Mouse (Mus musculus) lung, postnatal 0 days (tissue): ENCODE results near the gene Ncapd3.

Experiments
- CTCF ChIP-seq: IDR thresholded peaks from 2 replicates; pipeline ENCODE4 v1.5.1; 2016; ENCODE audit warnings: antibody characterized with exemption, mild to moderate bottlenecking
- EP300 ChIP-seq: IDR thresholded peaks from 2 replicates; pipeline ENCODE4 v1.6.1; 2016; ENCODE audit warnings: antibody characterized with exemption, mild to moderate bottlenecking, control low read depth

- TF ChIP-seq CTCF (no peak), EP300 (no peak)
These were observed 3.3 kb upstream of the Ncapd3 start for GRCm38 (mm10) chr9:27026708-27027107.
